Mouse (Mus musculus) heart, postnatal 0 days (tissue): ENCODE results near the gene Dock6. TPM values are rescaled to one million over a fixed set of nuclear protein-coding genes. Genes with fewer than 3 reads are reported as not detected.

Experiments
- ATAC-seq: fragments of 200-750 bp; cut with Nextera tagmentation; 2 replicates; pipeline ENCODE4 v1.8.0; 2017; ENCODE audit warnings: low read depth, moderate number of reproducible peaks, moderate library complexity; ENCODE audit not compliant: insufficient read depth
- DNase-seq: peaks from one replicate; pipeline ENCODE4 v3.0.0-alpha.2; 2016; ENCODE audit warnings: low spot score
- H3K27ac ChIP-seq: fragments of 300-500 bp; sonication (generic); 2 replicates; pipeline ENCODE4 v1.5.1; 2014; ENCODE audit warnings: low read depth, mild to moderate bottlenecking
- H3K27me3 ChIP-seq: fragments of 300-500 bp; sonication (generic); 2 replicates; pipeline ENCODE4 v1.6.1; 2014; ENCODE audit warnings: low read length, mixed read lengths; ENCODE audit not compliant: control insufficient read depth, insufficient read depth
- H3K36me3 ChIP-seq: fragments of 300-500 bp; sonication (generic); replicated peaks from 2 replicates; pipeline ENCODE4 v1.6.1; 2014; ENCODE audit warnings: low read length, mixed read lengths; ENCODE audit not compliant: control insufficient read depth, insufficient read depth
- H3K4me1 ChIP-seq: fragments of 300-500 bp; sonication (generic); 2 replicates; pipeline ENCODE4 v1.6.1; 2014; ENCODE audit warnings: antibody characterized with exemption; ENCODE audit not compliant: control insufficient read depth, insufficient read depth
- H3K4me2 ChIP-seq: fragments of 300-500 bp; sonication (generic); 2 replicates; pipeline ENCODE4 v1.6.1; 2014; ENCODE audit warnings: low read depth, mild to moderate bottlenecking, low read length, moderate library complexity
- H3K4me3 ChIP-seq: fragments of 300-500 bp; sonication (generic); 2 replicates; pipeline ENCODE4 v1.5.1; 2014; ENCODE audit warnings: low read depth, low read length
- H3K9ac ChIP-seq: fragments of 300-500 bp; sonication (generic); replicated peaks from 2 replicates; pipeline ENCODE4 v1.6.1; 2014; ENCODE audit warnings: low read depth, low read length, mixed read lengths
- H3K9me3 ChIP-seq: fragments of 300-500 bp; sonication (generic); replicated peaks from 2 replicates; pipeline ENCODE4 v1.6.1; 2016; ENCODE audit warnings: low read length; ENCODE audit not compliant: control insufficient read depth
- CTCF ChIP-seq: IDR thresholded peaks from 2 replicates; pipeline ENCODE4 v1.5.1; 2016; ENCODE audit warnings: antibody characterized with exemption, control low read depth, low read depth
- EP300 ChIP-seq: IDR thresholded peaks from 2 replicates; pipeline ENCODE4 v1.6.1; 2016; ENCODE audit warnings: antibody characterized with exemption, low read depth
- WGBS: fragments of 180-500 bp; shearing (Covaris S2); extraction: QIAGEN DNeasy Blood & Tissue Kit; methylation state at CpG from one replicate; pipeline ENCODE4 v1.1.7; 2014; 5-methylcytosine and 5-hydroxymethylcytosine counted together
- polyA plus RNA-seq: library from polyadenylated mRNA; unstranded; fragments of >200 nt; fragmentation: Nextera tagmentation; extraction: Ambion mirVana; gene quantifications from 2 replicates; pipeline ENCODE4 v1.2.1, GENCODE M21; 2015
- total RNA-seq: library from RNA; depleted of rRNA; stranded (reverse); fragments of >200 nt; gene quantifications from 2 replicates; pipeline ENCODE4 v1.2.3, GENCODE M21; 2014; ENCODE audit warnings: low replicate concordance

Gene Dock6
- total and polyA plus RNA-seq, 2 experiments from 2014 or later, result 22.7 to 38.5 TPM

- H3K27ac ChIP-seq, result no peak overlapping the region
- H3K4me1 ChIP-seq, result no peaks in the 10 kb centered on the region
- H3K9me3 ChIP-seq, result no peaks in the 10 kb centered on the region
- H3K4me3 ChIP-seq, result no peak overlapping the region
- no peak overlapping the region for H3K9ac ChIP-seq
- no peaks in the 10 kb centered on the region for H3K27me3 ChIP-seq
- no peak for ATAC-seq
- TF ChIP-seq EP300, result no peak
- TF ChIP-seq CTCF, result no peak
- 93% methylated on average over 2 of the region's 2 CpGs for WGBS
- DNase-seq, result no peak
- peaks cover 51% of the 10 kb centered on the region for H3K36me3 ChIP-seq
- H3K4me2 ChIP-seq, result no peak overlapping the region
Measured at GRCm38 (mm10) chr9:21819181-21819729, 33.2 kb downstream of the Dock6 start.

- 89% methylated on average over 6 of the region's 6 CpGs for WGBS
- Histone ChIP-seq H3K27me3 (no peaks in the 10 kb centered on the region), H3K4me3 (no peak overlapping the region), H3K4me1 (no peaks in the 10 kb centered on the region), H3K27ac (no peak overlapping the region), H3K4me2 (no peak overlapping the region), H3K9me3 (no peaks in the 10 kb centered on the region), H3K9ac (no peak overlapping the region), H3K36me3 (peaks cover 51% of the 10 kb centered on the region)
- no peak for TF ChIP-seq EP300
- TF ChIP-seq CTCF, result no peak
- DNase-seq (no peak), ATAC-seq (no peak)
Measured at GRCm38 (mm10) chr9:21818561-21818960, 33.9 kb downstream of the Dock6 start.

- TF ChIP-seq CTCF (no peak), EP300 (no peak)
- H3K4me2 ChIP-seq, result no peak overlapping the region
- no peak overlapping the region for H3K27ac ChIP-seq
- DNase-seq, result no peak
- no peak for ATAC-seq
- H3K27me3 ChIP-seq, result no peaks in the 10 kb centered on the region
- no peak overlapping the region for H3K4me3 ChIP-seq
- WGBS, result 81% methylated on average over 4 of the region's 4 CpGs
- H3K9me3 ChIP-seq, result no peaks in the 10 kb centered on the region
- H3K9ac ChIP-seq, result no peak overlapping the region
- no peaks in the 10 kb centered on the region for H3K4me1 ChIP-seq
- peaks cover 51% of the 10 kb centered on the region for H3K36me3 ChIP-seq
Measured at GRCm38 (mm10) chr9:21818125-21818524, 34.3 kb downstream of the Dock6 start.

- TF ChIP-seq EP300 (no peak), CTCF (no peak)
- H3K36me3 ChIP-seq, result peaks cover 46% of the 10 kb centered on the region
- 64% methylated on average over 9 of the region's 9 CpGs for WGBS
Measured at GRCm38 (mm10) chr9:21816716-21817305, 35.6 kb downstream of the Dock6 start.

GRCm38 (mm10) chr9:21811170-21811569 is 41.3 kb downstream of the Dock6 start:
- H3K4me2 ChIP-seq, result no peak overlapping the region
- ATAC-seq (no peak), DNase-seq (no peak)
- no peak overlapping the region for H3K4me3 ChIP-seq
- TF ChIP-seq CTCF (no peak), EP300 (no peak)
- WGBS, result 83% methylated on average over 5 of the region's 5 CpGs
- H3K27me3 ChIP-seq, result no peaks in the 10 kb centered on the region
- H3K4me1 ChIP-seq, result no peaks in the 10 kb centered on the region
- H3K36me3 ChIP-seq, result peaks cover 14% of the 10 kb centered on the region; the same call in 1 of the 2 replicates
- no peak overlapping the region for H3K27ac ChIP-seq
- no peak overlapping the region for H3K9ac ChIP-seq
- H3K9me3 ChIP-seq, result no peaks in the 10 kb centered on the region

More at GRCm38 (mm10) chr9:21816716-21817305, 35.6 kb downstream of the Dock6 start:
- ATAC-seq (no peak), DNase-seq (no peak)
- Histone ChIP-seq H3K27ac (no peak overlapping the region), H3K9me3 (no peaks in the 10 kb centered on the region), H3K4me2 (no peak overlapping the region), H3K4me1 (no peaks in the 10 kb centered on the region), H3K4me3 (no peak overlapping the region), H3K9ac (no peak overlapping the region), H3K27me3 (no peaks in the 10 kb centered on the region)

- WGBS, result 47% methylated on average over 3 of the region's 3 CpGs
- H3K9me3 ChIP-seq, result no peaks in the 10 kb centered on the region
Measured at GRCm38 (mm10) chr9:21808561-21808960, 43.9 kb downstream of the Dock6 start.

More at GRCm38 (mm10) chr9:21808561-21808960, 43.9 kb downstream of the Dock6 start:
- no peak overlapping the region for H3K9ac ChIP-seq
- H3K4me2 ChIP-seq, result no peak overlapping the region
- no peaks in the 10 kb centered on the region for H3K27me3 ChIP-seq
- no peak for TF ChIP-seq EP300
- peak; percentile 47 for TF ChIP-seq CTCF
- no peak for DNase-seq
- ATAC-seq, result no peak
- H3K4me3 ChIP-seq, result no peak overlapping the region
- no peaks in the 10 kb centered on the region for H3K4me1 ChIP-seq
- H3K27ac ChIP-seq, result no peak overlapping the region
- H3K36me3 ChIP-seq, result no peaks in the 10 kb centered on the region
